Mouse (Mus musculus) T-helper 17 cell (primary cell): ENCODE measurements around the gene Cpa5.

ENCODE experiments used
- in situ Hi-C, 2 experiments: fragments of 300-600 bp; cut with MboI, MseI; formaldehyde crosslinking; loops; 1 replicate in 1 of 2; 2 replicates in 1 of 2; pipeline ENCODE4 v1.15.1; 2025; ENCODE audit warnings: high pct_unique_total_duplicates in 2 of 2

The Cpa5 gene

GRCm38 (mm10) chr6:30677591-30677990 is 66.8 kb downstream of the Cpa5 start:
- in situ Hi-C loops: no loop called here

GRCm38 (mm10) chr6:30678482-30678881 is 67.7 kb downstream of the Cpa5 start:
- in situ Hi-C loops: no loop called here

DNA sequence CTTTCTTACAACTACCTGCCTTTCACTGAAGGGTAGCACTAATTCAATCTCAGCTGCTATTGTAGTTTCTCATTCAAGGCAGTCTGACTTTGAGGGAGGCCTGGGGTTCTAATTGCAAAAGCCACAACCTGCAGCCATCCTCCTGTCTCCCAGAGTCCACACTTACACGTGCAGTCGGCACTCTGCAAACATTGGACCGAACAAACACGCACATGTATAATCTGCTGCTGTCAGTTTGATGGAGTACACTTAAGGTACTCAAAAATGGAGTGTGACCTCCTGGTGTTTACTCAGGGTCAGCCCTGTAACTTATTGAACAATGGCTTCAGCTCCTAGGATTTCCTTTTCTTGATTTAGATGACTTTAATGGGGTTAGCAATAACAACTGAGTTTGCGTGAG is 68.8 kb downstream of the Cpa5 start:
- in situ Hi-C loops: no loop called here

GRCm38 (mm10) chr6:30680442-30680841 is 69.6 kb downstream of the Cpa5 start:
- in situ Hi-C loops: no loop called here
